Mouse (Mus musculus): ENCODE data around the gene Pqlc3.

- TF ChIP-seq POLR2A (IDR thresholded peaks at IDR 0.05; ENCODE audit: extremely low read depth, insufficient read depth, low read length) (no peak), CTCF (IDR thresholded peaks at IDR 0.05; ENCODE audit: extremely low read depth, insufficient read depth, low read length) (no peak)
Measured at GRCm38 (mm10) chr12:17037053-17037610, 36.9 kb upstream of the Pqlc3 start.
